Mouse (Mus musculus): ENCODE data around the gene Adipor2.
A peak's percentile ranks its signal among the peaks of the same experiment; 100 is the strongest.
"Not testable (repeated sequence)": the region's sequence is repeated elsewhere in the genome, so short reads cannot be mapped to it uniquely, and the experiment has no call there.

Gene Adipor2

GRCm38 (mm10) chr6:119390728-119391127 lies 26.8 kb downstream of the Adipor2 start:
- no peak for ATAC-seq (ENCODE audit: low TSS enrichment)

GRCm38 (mm10) chr6:119389089-119389488 lies 28.4 kb downstream of the Adipor2 start:
- ATAC-seq (ENCODE audit: low TSS enrichment), result peak; percentile 45

GRCm38 (mm10) chr6:119388650-119389012 lies 28.9 kb downstream of the Adipor2 start:
- ATAC-seq (ENCODE audit: low TSS enrichment), result peak; percentile 99

GRCm38 (mm10) chr6:119387801-119388649 lies 29.5 kb downstream of the Adipor2 start:
- ATAC-seq (ENCODE audit: low TSS enrichment), result no peak; the same call in 1 of the 2 replicates

GRCm38 (mm10) chr6:119386821-119387220 lies 30.7 kb downstream of the Adipor2 start:
- ATAC-seq (ENCODE audit: low TSS enrichment), result no peak

GRCm38 (mm10) chr6:119386421-119386820 lies 31.1 kb downstream of the Adipor2 start:
- no peak for ATAC-seq (ENCODE audit: low TSS enrichment)

GRCm38 (mm10) chr6:119385668-119386067 lies 31.8 kb downstream of the Adipor2 start:
- ATAC-seq (ENCODE audit: low TSS enrichment), result no peak

- ATAC-seq (ENCODE audit: low TSS enrichment), result no peak
These were observed 38.9 kb downstream of the Adipor2 start for GRCm38 (mm10) chr6:119378631-119379030.

GRCm38 (mm10) chr6:119377613-119378012 lies 39.9 kb downstream of the Adipor2 start:
- ATAC-seq (ENCODE audit: low TSS enrichment), result no peak

GRCm38 (mm10) chr6:119375035-119375434 lies 42.5 kb downstream of the Adipor2 start:
- ATAC-seq (ENCODE audit: low TSS enrichment), result no peak

GRCm38 (mm10) chr6:119373000-119373705 lies 44.4 kb downstream of the Adipor2 start:
- no peak for ATAC-seq (ENCODE audit: low TSS enrichment)

GRCm38 (mm10) chr6:119372237-119372636 lies 45.3 kb downstream of the Adipor2 start:
- no peak for ATAC-seq (ENCODE audit: low TSS enrichment)

- ATAC-seq (ENCODE audit: low TSS enrichment), result no peak
These were observed 45.9 kb downstream of the Adipor2 start for GRCm38 (mm10) chr6:119371624-119372023.

GRCm38 (mm10) chr6:119367382-119367781 lies 50.1 kb downstream of the Adipor2 start:
- ATAC-seq (ENCODE audit: low TSS enrichment), result no peak

- not testable (repeated sequence) for ATAC-seq (ENCODE audit: low TSS enrichment)
These were observed 50.7 kb downstream of the Adipor2 start for GRCm38 (mm10) chr6:119366800-119367199.

- ATAC-seq (ENCODE audit: low TSS enrichment), result no peak
These were observed 53.9 kb downstream of the Adipor2 start for GRCm38 (mm10) chr6:119363593-119363992.

GRCm38 (mm10) chr6:119360925-119361702 lies 56.4 kb downstream of the Adipor2 start:
- ATAC-seq (ENCODE audit: low TSS enrichment), result no peak

GRCm38 (mm10) chr6:119360250-119360649 lies 57.3 kb downstream of the Adipor2 start:
- not testable (repeated sequence) for ATAC-seq (ENCODE audit: low TSS enrichment)

- no peak for ATAC-seq (ENCODE audit: low TSS enrichment)
These were observed 59.4 kb downstream of the Adipor2 start for GRCm38 (mm10) chr6:119358020-119358571.

GRCm38 (mm10) chr6:119352501-119352900 lies 65.0 kb downstream of the Adipor2 start:
- no peak for ATAC-seq (ENCODE audit: low TSS enrichment)

GRCm38 (mm10) chr6:119351656-119352055 lies 65.8 kb downstream of the Adipor2 start:
- ATAC-seq (ENCODE audit: low TSS enrichment), result no peak

- ATAC-seq (ENCODE audit: low TSS enrichment), result no peak
These were observed 66.8 kb downstream of the Adipor2 start for GRCm38 (mm10) chr6:119350703-119351198.

Measured in frontal cortex, adult (tissue).